ENCODE assay signal across 24 mouse cellular contexts in the genomic region with DNA sequence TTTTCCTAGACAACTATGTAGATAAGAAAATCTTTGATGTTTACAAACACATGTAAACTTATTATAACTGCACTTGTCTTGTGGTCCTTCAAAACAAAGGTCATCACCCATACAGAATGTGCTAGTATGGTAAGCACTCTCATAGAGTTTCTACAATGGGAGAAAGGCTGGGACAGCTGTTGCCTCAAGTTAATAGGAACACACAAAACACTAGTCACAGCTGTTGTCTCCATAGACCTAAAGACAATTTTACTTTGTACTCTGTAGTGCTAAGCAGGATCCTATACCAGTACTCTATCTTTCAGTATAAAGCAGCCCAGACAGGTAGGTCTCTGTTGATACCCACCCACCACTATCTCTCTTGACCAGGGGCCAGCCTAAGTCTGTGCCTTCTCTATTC. TPM values are rescaled to one million over a fixed set of nuclear protein-coding genes. Genes with fewer than 3 reads are reported as not detected.
"Had no signal": no experiment of that assay in that cellular context is flagged by ENCODE, and none has a peak within 500 bp of the region (broad histone marks: within the 10 kb centered on the region; RNA-seq: fewer than 3 reads in every experiment).

No protein-coding gene starts in this region.

- DNase-seq: kidney, adult 8-10 months; kidney, postnatal 25 days; lung, embryonic 14.5 days; lung, postnatal 36 days; midbrain, embryonic 14.5 days; right cerebral cortex, postnatal 4 days; spleen, adult 18-20 months; thymus, adult 2 months; thymus, postnatal 25 days had no signal

- H3K9ac ChIP-seq: limb, embryonic 12.5 days; liver, embryonic 15.5 days; lung, embryonic 14.5 days; neural tube, embryonic 12.5 days had no signal

- H3K27ac ChIP-seq: left cerebral cortex, adult 2 months; limb, embryonic 12.5 days; liver, embryonic 15.5 days; midbrain, embryonic 10.5 days; neural tube, embryonic 12.5 days had no signal

- H3K4me3 ChIP-seq: left cerebral cortex, adult 2 months; limb, embryonic 12.5 days; liver, embryonic 15.5 days; midbrain, embryonic 10.5 days; neural tube, embryonic 12.5 days had no signal

- ATAC-seq: intestine, postnatal 0 days had no signal

- H3K9me3 ChIP-seq: limb, embryonic 12.5 days; liver, embryonic 15.5 days; midbrain, embryonic 10.5 days; neural tube, embryonic 12.5 days had no signal

- H3K36me3 ChIP-seq: limb, embryonic 12.5 days; liver, embryonic 15.5 days; neural tube, embryonic 12.5 days had no signal

- H3K27me3 ChIP-seq: limb, embryonic 12.5 days; liver, embryonic 15.5 days; neural tube, embryonic 12.5 days had no signal

- H3K4me2 ChIP-seq: limb, embryonic 12.5 days; liver, embryonic 11.5 days; liver, embryonic 15.5 days; lung, embryonic 14.5 days; neural tube, embryonic 12.5 days had no signal

RNA-seq across cellular contexts. Expression of a gene that starts 18.0 kb away (rescaled TPM):
- total RNA-seq: layer of hippocampus, postnatal 25 days; left cerebral cortex, adult 2 months; left cerebral cortex, postnatal 25 days; megakaryocyte progenitor cell, adult 5-6 weeks; neutrophil, adult 5-6 weeks had no signal
- polyA plus RNA-seq: thymus, adult 2 months; urinary bladder, adult 2 months had no signal

RNA-seq across cellular contexts. Expression of a gene that starts 37.0 kb away (rescaled TPM):
- total RNA-seq: megakaryocyte progenitor cell, adult 5-6 weeks had no signal
- polyA plus RNA-seq: intestine, postnatal 0 days; kidney, embryonic 16.5 days; limb, embryonic 12.5 days; liver, embryonic 11.5 days; liver, embryonic 15.5 days; lung, embryonic 14.5 days; midbrain, embryonic 10.5 days; midbrain, embryonic 14.5 days; neural tube, embryonic 12.5 days; stomach, embryonic 14.5 days; testis, adult 2 months; thymus, adult 2 months; urinary bladder, adult 2 months had no signal
